Mouse (Mus musculus) liver, adult 2 months (tissue): ENCODE results near the gene Tmem177.

Source experiments
- CTCF ChIP-seq: fragments of 200-500 bp; IDR thresholded peaks from 2 replicates; pipeline ENCODE4 v1.5.1; 2011; ENCODE audit warnings: low read depth, low read length, control low read depth
- POLR2A ChIP-seq: fragments of 200-500 bp; IDR thresholded peaks from 2 replicates; pipeline ENCODE4 v1.6.1; 2011; ENCODE audit warnings: low read length, control low read depth; ENCODE audit not compliant: insufficient read depth; ENCODE audit errors: extremely low read depth

DNA sequence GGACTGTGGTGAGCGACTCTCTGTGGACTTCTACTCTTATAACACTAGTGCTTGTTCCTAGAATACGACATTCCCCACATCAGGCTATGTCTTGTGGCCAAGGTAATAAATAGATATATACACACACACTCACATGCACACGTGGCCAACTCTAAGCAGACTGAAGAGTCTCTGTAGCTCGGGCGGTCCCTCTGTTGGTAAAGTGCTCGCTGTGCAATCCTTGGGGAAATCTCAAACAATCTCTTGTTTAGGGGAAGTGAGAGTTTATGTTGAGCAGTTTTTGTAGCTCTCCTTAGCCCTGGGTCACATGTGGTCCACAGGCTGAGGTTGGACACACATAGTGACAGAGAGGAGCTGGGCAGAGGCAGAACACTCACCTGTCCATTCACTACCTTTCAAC lies 20.1 kb downstream of the Tmem177 start:
- TF ChIP-seq POLR2A (no peak), CTCF (no peak)
